Mouse (Mus musculus) liver, adult 2 months (tissue): ENCODE results near the gene Cd300lf.

Experiments used
- CTCF ChIP-seq: fragments of 200-500 bp; IDR thresholded peaks from 2 replicates; pipeline ENCODE4 v1.5.1; 2011; ENCODE audit warnings: low read depth, low read length, control low read depth
- POLR2A ChIP-seq: fragments of 200-500 bp; IDR thresholded peaks from 2 replicates; pipeline ENCODE4 v1.6.1; 2011; ENCODE audit warnings: low read length, control low read depth; ENCODE audit not compliant: insufficient read depth; ENCODE audit errors: extremely low read depth

DNA sequence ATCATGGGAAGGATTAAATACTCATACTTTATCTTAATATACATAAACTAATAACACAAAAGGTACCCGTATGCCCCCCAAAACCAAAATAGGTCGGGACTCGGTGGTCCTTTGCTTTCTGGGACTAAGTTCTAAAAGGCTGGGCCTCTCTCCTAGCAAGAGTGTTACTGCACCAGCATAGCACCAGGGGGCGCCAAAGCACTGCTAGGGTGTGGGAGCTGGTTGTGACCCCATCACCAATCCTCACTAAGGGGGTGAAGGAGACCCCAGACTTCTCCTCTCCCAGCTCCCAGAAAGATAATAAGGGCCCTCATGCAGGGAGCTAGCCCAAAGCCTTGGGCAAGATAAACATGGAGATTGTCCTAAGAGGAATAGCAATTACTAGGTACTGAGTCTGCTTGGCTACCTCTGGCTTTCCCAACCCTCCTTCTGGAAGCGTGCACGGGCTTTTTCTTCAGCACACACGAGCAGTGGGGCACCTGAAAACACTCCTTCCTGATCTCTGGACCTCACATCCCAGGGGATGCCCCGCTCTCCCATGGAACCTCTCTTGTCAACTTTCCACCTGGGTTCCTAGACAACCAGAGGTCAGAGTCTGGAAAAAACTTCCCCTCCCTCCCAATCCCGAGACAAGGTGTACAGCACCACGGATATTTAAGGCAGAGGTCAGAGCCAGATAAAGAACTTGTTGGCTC lies 27.2 kb upstream of the Cd300lf start:
- TF ChIP-seq POLR2A = no peak
- TF ChIP-seq CTCF = peak; percentile 97
